Mouse (Mus musculus) intestine, embryonic 16.5 days (tissue): ENCODE results near the gene Cfap298. TPM values are rescaled to one million over a fixed set of nuclear protein-coding genes. Genes with fewer than 3 reads are reported as not detected.

Experiments
- ATAC-seq: fragments of 200-750 bp; cut with Nextera tagmentation; 2 replicates; pipeline ENCODE4 v1.8.0; 2017; ENCODE audit warnings: moderate TSS enrichment, moderate library complexity
- H3K27ac ChIP-seq: fragments of 300-500 bp; sonication (generic); 2 replicates; pipeline ENCODE4 v1.5.1; 2014; ENCODE audit warnings: mild to moderate bottlenecking, low read length
- H3K27me3 ChIP-seq: fragments of 300-500 bp; sonication (generic); replicated peaks from 2 replicates; pipeline ENCODE4 v1.6.1; 2014; ENCODE audit warnings: low read length, control low read depth, mixed read lengths; ENCODE audit not compliant: control insufficient read depth, insufficient read depth
- H3K36me3 ChIP-seq: fragments of 300-500 bp; sonication (generic); 2 replicates; pipeline ENCODE4 v1.6.1; 2014; ENCODE audit warnings: low read length, control low read depth; ENCODE audit not compliant: control insufficient read depth, insufficient read depth
- H3K4me1 ChIP-seq: fragments of 300-500 bp; sonication (generic); 2 replicates; pipeline ENCODE4 v1.6.1; 2014; ENCODE audit warnings: low read length, control low read depth, mixed read lengths; ENCODE audit not compliant: control insufficient read depth, insufficient read depth
- H3K4me2 ChIP-seq: fragments of 300-500 bp; sonication (generic); 2 replicates; pipeline ENCODE4 v1.6.1; 2014; ENCODE audit warnings: low read depth, low read length, control low read depth
- H3K4me3 ChIP-seq: fragments of 300-500 bp; sonication (generic); 2 replicates; pipeline ENCODE4 v1.5.1; 2014; ENCODE audit warnings: mild to moderate bottlenecking, low read length
- H3K9ac ChIP-seq: fragments of 300-500 bp; sonication (generic); 2 replicates; pipeline ENCODE4 v1.6.1; 2014; ENCODE audit warnings: low read depth, low read length
- H3K9me3 ChIP-seq: fragments of 300-500 bp; sonication (generic); 2 replicates; pipeline ENCODE4 v1.6.1; 2016; ENCODE audit warnings: low read length, control low read depth; ENCODE audit not compliant: control insufficient read depth
- WGBS: fragments of 180-500 bp; shearing (Covaris S2); extraction: QIAGEN DNeasy Blood & Tissue Kit; methylation state at CpG from one replicate; pipeline ENCODE4 v1.1.7; 2014; 5-methylcytosine and 5-hydroxymethylcytosine counted together
- polyA plus RNA-seq: library from polyadenylated mRNA; unstranded; fragments of >200 nt; fragmentation: Nextera tagmentation; extraction: Ambion mirVana; gene quantifications from 2 replicates; pipeline ENCODE4 v1.2.1, GENCODE M21; 2015

Cfap298 gene
- polyA plus RNA-seq, 1 experiment from 2014 or later, result 40.9 TPM

DNA sequence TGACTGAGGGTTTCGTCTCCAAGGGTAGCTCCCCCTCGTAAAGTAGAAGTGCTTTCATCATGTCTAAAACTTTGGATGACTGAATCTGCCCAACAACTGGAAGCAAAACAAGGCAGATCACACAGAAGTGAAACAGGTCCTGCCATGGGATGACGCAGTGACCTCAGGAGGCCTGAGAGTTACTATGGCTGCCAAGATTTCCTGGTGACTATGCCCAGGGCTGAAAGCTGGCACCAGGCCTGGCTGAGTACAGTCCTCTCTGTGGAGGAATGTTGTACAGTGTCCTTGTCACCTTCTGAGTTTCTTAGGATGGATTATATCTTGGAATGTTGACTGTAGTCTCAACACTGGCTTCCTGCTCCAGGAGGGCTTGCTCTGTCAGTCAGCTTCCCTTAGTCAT is 37.3 kb downstream of the Cfap298 start:
- ATAC-seq, result no peak

DNA sequence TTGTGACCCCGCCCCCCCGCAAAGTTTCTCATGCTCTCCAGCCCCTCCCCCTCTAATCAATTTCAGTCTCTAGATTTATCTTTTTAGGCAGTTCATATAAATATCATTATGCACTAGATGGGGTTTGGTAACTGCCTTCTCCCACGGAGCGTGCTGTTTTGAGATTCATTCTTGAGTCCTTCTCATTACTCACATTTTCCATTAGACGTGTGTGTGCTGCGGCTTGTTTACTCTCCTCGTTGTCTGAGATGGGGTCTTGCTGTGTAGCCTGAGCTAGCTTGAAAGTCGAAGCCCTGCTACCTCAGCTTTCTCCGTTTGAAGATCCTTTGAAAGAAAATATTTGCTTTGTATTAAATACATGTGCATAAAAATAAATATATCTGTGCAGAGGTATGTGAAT is 41.1 kb downstream of the Cfap298 start:
- no peak for ATAC-seq
- Histone ChIP-seq H3K4me3 (no peak overlapping the region), H3K36me3 (no peaks in the 10 kb centered on the region), H3K4me1 (peaks cover 3% of the 10 kb centered on the region; the same call in 1 of the 2 replicates), H3K27me3 (no peaks in the 10 kb centered on the region), H3K4me2 (no peak overlapping the region), H3K9me3 (no peaks in the 10 kb centered on the region), H3K9ac (no peak overlapping the region), H3K27ac (no peak overlapping the region)
- 43% methylated on average over 9 of the region's 9 CpGs for WGBS

More for the DNA sequence above, 37.3 kb downstream of the Cfap298 start:
- 86% methylated on average over 3 of the region's 3 CpGs for WGBS
- no peak overlapping the region for H3K4me3 ChIP-seq
- no peaks in the 10 kb centered on the region for H3K27me3 ChIP-seq
- no peaks in the 10 kb centered on the region for H3K36me3 ChIP-seq
- no peak overlapping the region for H3K9ac ChIP-seq
- no peak overlapping the region for H3K4me2 ChIP-seq
- no peak overlapping the region for H3K27ac ChIP-seq
- H3K9me3 ChIP-seq, result no peaks in the 10 kb centered on the region
- H3K4me1 ChIP-seq, result no peaks in the 10 kb centered on the region

DNA sequence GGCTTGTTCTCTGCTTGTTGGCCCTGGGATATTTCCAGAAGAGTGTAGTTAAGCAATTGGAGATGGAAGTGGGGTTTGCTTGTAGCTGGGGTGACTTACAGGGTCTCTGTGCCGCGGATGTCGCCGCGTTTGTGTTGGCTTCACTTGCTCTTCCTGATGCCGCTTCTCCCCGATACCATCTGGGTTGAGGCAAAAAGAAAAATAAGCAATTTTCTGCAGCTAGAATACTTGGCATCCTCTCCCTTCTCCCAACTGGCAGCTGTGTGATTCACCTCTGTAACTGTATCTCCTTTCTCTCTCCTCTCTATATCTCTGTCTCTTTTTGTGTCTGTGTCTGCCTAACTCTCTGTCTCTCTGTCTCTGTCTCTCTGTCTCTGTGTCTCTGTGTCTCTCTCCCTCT is 41.9 kb downstream of the Cfap298 start:
- Histone ChIP-seq H3K9me3 (no peaks in the 10 kb centered on the region; the same call in 1 of the 2 replicates), H3K27ac (no peak overlapping the region), H3K4me2 (no peak overlapping the region), H3K4me1 (peaks cover 3% of the 10 kb centered on the region; the same call in 1 of the 2 replicates), H3K9ac (no peak overlapping the region), H3K4me3 (no peak overlapping the region), H3K36me3 (no peaks in the 10 kb centered on the region), H3K27me3 (no peaks in the 10 kb centered on the region)
- ATAC-seq, result no peak
- WGBS, result 70% methylated on average over 7 of the region's 7 CpGs

DNA sequence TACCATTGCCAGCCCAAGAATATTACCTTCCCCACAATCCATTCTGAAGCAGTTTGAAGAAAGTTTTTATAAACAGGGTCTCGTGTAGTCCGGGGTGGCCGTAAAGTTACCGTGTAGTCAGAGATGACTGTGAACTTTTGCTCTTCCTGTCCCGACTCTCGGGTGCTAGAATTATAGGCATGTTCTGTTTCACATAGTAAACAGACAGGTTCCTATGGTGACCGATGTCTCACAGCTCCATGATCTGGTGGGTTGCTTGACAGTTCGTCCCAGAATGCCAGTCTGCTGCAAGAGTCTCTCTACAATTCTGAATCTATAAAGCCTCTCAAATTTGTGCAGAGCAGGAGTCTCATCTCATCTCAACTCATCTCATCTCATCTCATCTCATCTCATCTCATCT is 42.8 kb downstream of the Cfap298 start:
- Histone ChIP-seq H3K4me2 (no peak overlapping the region), H3K27ac (no peak overlapping the region), H3K4me1 (peaks cover 3% of the 10 kb centered on the region; the same call in 1 of the 2 replicates), H3K4me3 (no peak overlapping the region), H3K9me3 (no peaks in the 10 kb centered on the region; the same call in 1 of the 2 replicates), H3K27me3 (no peaks in the 10 kb centered on the region), H3K36me3 (no peaks in the 10 kb centered on the region), H3K9ac (no peak overlapping the region)
- no peak for ATAC-seq
- WGBS, result 19% methylated on average over 8 of the region's 8 CpGs

DNA sequence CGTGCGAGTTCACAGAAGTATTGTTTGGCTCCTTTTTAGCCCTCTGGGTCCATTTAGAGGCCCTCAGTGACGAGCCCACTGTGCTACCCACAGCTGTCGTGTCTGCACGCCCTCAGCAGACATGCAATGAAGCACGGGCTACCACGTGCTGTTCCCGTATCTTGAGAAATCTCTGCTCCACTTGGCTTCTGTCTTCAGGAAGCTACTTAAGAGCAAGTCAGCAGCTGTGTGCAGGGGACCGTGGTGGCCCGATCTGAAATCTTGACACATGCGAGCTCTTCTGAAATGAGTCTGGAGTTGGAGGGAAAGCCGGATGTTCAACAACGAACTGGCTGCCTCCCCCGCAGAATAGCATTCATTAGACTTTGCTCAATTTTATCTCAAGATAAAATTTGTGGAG is 43.3 kb downstream of the Cfap298 start:
- H3K9ac ChIP-seq, result no peak overlapping the region; the same call in 1 of the 2 replicates
- 48% methylated on average over 14 of the region's 14 CpGs for WGBS
- no peaks in the 10 kb centered on the region; the same call in 1 of the 2 replicates for H3K9me3 ChIP-seq
- H3K36me3 ChIP-seq, result no peaks in the 10 kb centered on the region
- peaks cover 3% of the 10 kb centered on the region; the same call in 1 of the 2 replicates for H3K4me1 ChIP-seq
- ATAC-seq, result peak; percentile 42; the same call in 1 of the 2 replicates
- no peak overlapping the region for H3K27ac ChIP-seq
- H3K27me3 ChIP-seq, result no peaks in the 10 kb centered on the region
- no peak overlapping the region for H3K4me3 ChIP-seq
- no peak overlapping the region for H3K4me2 ChIP-seq

DNA sequence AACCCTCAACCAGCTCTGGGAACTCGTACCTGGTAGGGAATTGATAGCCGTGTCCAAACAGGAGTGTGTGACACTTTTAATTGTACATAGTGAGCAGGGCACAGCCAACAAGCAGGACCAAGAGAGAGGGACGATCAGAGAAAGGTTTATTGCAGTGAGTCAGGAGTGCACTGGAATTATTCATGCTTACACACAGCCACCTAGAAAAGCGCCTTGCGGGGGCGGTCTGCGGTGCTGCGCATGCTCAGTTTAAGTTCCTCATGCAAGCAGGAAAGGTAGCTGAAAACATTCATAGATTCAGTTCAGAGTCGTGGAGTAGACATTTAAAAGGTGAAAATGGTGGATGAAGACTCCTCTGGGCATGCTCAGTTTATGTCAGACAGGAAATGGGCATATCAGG is 44.2 kb downstream of the Cfap298 start:
- no peaks in the 10 kb centered on the region for H3K27me3 ChIP-seq
- H3K4me2 ChIP-seq, result no peak overlapping the region
- no peak for ATAC-seq
- WGBS, result 85% methylated on average over 9 of the region's 9 CpGs
- no peak overlapping the region for H3K4me3 ChIP-seq
- no peaks in the 10 kb centered on the region for H3K36me3 ChIP-seq
- peaks cover 3% of the 10 kb centered on the region; the same call in 1 of the 2 replicates for H3K4me1 ChIP-seq
- no peaks in the 10 kb centered on the region; the same call in 1 of the 2 replicates for H3K9me3 ChIP-seq
- H3K27ac ChIP-seq, result no peak overlapping the region
- no peak overlapping the region for H3K9ac ChIP-seq

DNA sequence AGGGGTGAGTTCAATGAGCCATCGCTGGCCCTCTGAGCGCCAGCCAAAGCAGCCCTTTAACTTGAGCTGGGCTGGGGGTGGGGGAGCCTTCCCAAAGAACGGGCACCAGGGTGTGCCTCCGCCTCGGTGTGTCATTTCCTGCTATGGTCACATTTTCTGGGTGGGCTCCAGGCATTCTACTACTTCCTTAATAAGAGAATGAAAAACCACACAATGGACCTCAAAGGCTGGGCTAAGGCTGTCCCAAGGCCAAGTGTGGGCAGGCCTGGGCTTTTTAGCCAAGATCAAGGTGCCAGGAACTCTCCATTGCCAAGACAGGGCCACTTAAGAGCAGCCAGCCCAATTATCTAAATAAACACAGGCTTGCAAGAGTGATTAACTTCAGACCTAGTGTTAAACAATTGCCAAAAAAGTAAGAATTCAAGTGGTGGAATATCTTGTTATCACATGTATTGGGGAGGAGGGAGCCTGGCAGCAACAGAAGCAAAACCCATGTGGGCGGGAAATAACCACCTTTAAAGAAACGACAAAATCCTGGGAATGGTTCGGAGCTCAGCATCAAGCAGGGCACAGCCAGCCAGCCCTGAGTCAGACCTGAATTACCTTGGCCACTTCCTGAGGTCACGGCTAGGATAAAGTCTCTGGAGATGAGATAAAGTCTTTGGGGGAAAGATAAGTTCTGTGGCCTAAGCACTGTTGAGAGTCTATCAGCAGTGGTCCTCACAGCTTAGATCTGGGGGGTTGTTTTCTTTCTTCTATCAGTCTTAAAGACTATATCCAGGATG is 48.9 kb downstream of the Cfap298 start:
- Histone ChIP-seq H3K36me3 (no peaks in the 10 kb centered on the region), H3K27ac (no peak overlapping the region), H3K4me3 (no peak overlapping the region), H3K4me2 (no peak overlapping the region), H3K9ac (no peak overlapping the region), H3K4me1 (no peaks in the 10 kb centered on the region), H3K9me3 (no peaks in the 10 kb centered on the region; the same call in 1 of the 2 replicates), H3K27me3 (no peaks in the 10 kb centered on the region)
- ATAC-seq, result no peak
- WGBS, result 57% methylated on average over 9 of the region's 9 CpGs

DNA sequence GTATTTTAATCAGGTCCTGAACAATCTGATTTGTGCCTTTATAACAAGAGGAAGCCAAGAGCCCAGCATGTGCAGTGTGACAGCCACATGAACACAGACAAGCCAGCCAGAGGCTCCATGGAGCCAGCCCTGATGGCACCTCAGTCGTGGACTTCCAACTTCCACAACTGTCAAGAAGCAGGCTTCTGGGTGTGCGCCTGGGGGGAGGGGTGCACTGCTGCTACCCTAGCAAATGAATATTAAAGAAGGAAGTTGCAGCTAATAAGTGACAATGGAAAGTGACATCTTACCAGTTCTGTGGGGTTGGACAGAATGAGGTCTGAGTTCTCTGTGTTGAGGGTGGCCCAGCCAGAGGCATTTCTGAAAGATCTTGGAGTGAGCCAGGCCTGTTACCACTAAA is 49.6 kb downstream of the Cfap298 start:
- 64% methylated on average over 2 of the region's 2 CpGs for WGBS
- Histone ChIP-seq H3K27ac (no peak overlapping the region), H3K9ac (no peak overlapping the region), H3K4me1 (no peaks in the 10 kb centered on the region), H3K4me2 (no peak overlapping the region), H3K9me3 (no peaks in the 10 kb centered on the region; the same call in 1 of the 2 replicates), H3K27me3 (no peaks in the 10 kb centered on the region), H3K4me3 (no peak overlapping the region), H3K36me3 (no peaks in the 10 kb centered on the region)
- ATAC-seq, result no peak

DNA sequence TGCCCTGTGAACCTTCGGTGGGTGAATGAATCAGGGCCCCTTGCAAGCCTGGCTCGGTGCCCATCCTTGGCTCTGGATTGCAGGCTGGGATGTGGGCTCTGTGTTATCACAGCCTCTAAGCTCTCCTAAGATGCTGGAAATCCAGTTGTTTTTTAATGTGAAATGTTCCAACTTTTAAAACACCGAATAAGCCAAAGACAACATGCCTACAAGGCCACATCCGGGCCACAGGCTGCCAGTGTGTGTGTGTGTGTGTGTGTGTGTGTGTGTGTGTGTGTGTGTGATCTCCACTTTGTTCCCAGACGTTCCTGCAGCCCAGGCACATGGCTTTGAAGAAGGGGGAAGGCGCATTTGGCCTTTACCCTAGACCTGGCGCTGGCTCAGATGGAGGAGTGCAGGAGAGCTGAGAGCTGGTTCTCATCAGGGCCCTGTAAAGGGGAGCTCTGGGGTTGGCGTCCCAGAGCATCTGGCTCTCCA is 52.4 kb downstream of the Cfap298 start:
- no peak overlapping the region for H3K4me3 ChIP-seq
- H3K27me3 ChIP-seq, result no peaks in the 10 kb centered on the region
- no peaks in the 10 kb centered on the region for H3K4me1 ChIP-seq
- H3K9me3 ChIP-seq, result no peaks in the 10 kb centered on the region
- H3K36me3 ChIP-seq, result no peaks in the 10 kb centered on the region
- no peak overlapping the region for H3K27ac ChIP-seq
- no peak overlapping the region for H3K4me2 ChIP-seq
- no peak for ATAC-seq
- H3K9ac ChIP-seq, result no peak overlapping the region
- 49% methylated on average over 8 of the region's 8 CpGs for WGBS
